Mouse (Mus musculus): ENCODE results near the gene Synrg.

DNA sequence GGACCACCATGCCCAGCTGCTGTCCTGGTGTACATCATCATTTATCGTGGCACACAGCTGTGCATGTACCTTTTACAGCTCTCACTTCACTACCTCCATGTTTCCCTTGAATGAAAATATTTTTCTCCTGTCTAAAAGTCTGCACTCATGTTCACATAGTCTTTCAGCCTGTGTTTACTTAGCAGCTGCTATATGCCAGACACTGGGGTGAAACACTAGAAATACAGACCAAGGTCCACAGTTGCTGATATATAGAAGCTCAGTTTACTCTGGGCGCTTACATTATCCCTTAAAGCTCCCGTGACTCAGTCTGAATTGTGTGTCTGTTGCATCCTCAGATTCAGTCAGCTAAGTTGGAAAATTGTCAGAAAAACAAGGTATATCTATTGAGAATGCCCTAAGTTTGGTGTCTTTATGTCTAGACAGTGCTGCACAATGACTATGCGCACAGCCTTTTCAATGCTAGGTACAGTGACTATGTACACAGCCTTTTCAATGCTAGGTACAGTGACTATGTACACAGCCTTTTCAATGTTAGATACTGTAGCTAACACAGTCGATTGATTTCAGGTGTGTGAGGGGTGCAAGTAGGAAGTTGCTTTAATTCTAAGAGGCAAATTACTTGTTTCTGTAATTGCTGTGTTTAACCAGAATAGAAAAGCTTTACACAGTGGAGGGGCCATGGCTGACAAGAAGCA, 33.1 kb downstream of the Synrg start:
- no peak for TF ChIP-seq CTCF (IDR thresholded peaks at IDR 0.05; ENCODE audit: low read depth)
- TF ChIP-seq EP300 (optimal IDR thresholded peaks at IDR 0.05): no peak
